Mouse (Mus musculus) stomach, postnatal 0 days (tissue): ENCODE results near the gene Arid1b. TPM values are rescaled to one million over a fixed set of nuclear protein-coding genes. Genes with fewer than 3 reads are reported as not detected.

Experiments
- ATAC-seq: fragments of 200-750 bp; cut with Nextera tagmentation; 2 replicates; pipeline ENCODE4 v1.8.0; 2017; ENCODE audit not compliant: low FRiP score, low TSS enrichment
- DNase-seq: peaks from one replicate; pipeline ENCODE4 v3.0.0-alpha.2; 2016; ENCODE audit warnings: low spot score
- H3K27ac ChIP-seq: fragments of 300-500 bp; sonication (generic); replicated peaks from 2 replicates; pipeline ENCODE4 v1.5.1; 2014; ENCODE audit warnings: mild to moderate bottlenecking, control low read depth
- H3K27me3 ChIP-seq: fragments of 300-500 bp; sonication (generic); 2 replicates; pipeline ENCODE4 v1.6.1; 2014; ENCODE audit warnings: low read length; ENCODE audit not compliant: control insufficient read depth, insufficient read depth
- H3K36me3 ChIP-seq: fragments of 300-500 bp; sonication (generic); 2 replicates; pipeline ENCODE4 v1.6.1; 2014; ENCODE audit warnings: low read length, mixed read lengths; ENCODE audit not compliant: control insufficient read depth, insufficient read depth
- H3K4me1 ChIP-seq: fragments of 300-500 bp; sonication (generic); replicated peaks from 2 replicates; pipeline ENCODE4 v1.6.1; 2014; ENCODE audit warnings: antibody characterized with exemption; ENCODE audit not compliant: control insufficient read depth, insufficient read depth
- H3K4me2 ChIP-seq: fragments of 300-500 bp; sonication (generic); replicated peaks from 2 replicates; pipeline ENCODE4 v1.6.1; 2014; ENCODE audit warnings: low read depth, mild to moderate bottlenecking, control low read depth, moderate library complexity
- H3K4me3 ChIP-seq: fragments of 300-500 bp; sonication (generic); 2 replicates; pipeline ENCODE4 v1.5.1; 2014; ENCODE audit warnings: low read depth, low read length, control low read depth
- H3K9ac ChIP-seq: fragments of 300-500 bp; sonication (generic); 2 replicates; pipeline ENCODE4 v1.6.1; 2014; ENCODE audit warnings: mild to moderate bottlenecking, low read length, control low read depth, mixed read lengths
- H3K9me3 ChIP-seq: fragments of 300-500 bp; sonication (generic); 2 replicates; pipeline ENCODE4 v1.6.1; 2016; ENCODE audit warnings: low read length; ENCODE audit not compliant: control insufficient read depth
- CTCF ChIP-seq: IDR thresholded peaks from 2 replicates; pipeline ENCODE4 v1.5.1; 2016; ENCODE audit warnings: antibody characterized with exemption, low read depth, mild to moderate bottlenecking, moderate library complexity
- EP300 ChIP-seq: optimal IDR thresholded peaks from 2 replicates; pipeline ENCODE3; 2016; ENCODE audit warnings: antibody characterized with exemption
- WGBS: fragments of 180-500 bp; shearing (Covaris S2); extraction: QIAGEN DNeasy Blood & Tissue Kit; methylation state at CpG from one replicate; pipeline ENCODE4 v1.1.7; 2014; 5-methylcytosine and 5-hydroxymethylcytosine counted together
- polyA plus RNA-seq: library from polyadenylated mRNA; unstranded; fragments of >200 nt; fragmentation: Nextera tagmentation; extraction: Ambion mirVana; gene quantifications from 2 replicates; pipeline ENCODE4 v1.2.1, GENCODE M21; 2015

The Arid1b gene
- polyA plus RNA-seq, 1 experiment from 2014 or later: 5.6 TPM

- DNase-seq (no peak), ATAC-seq (no peak)
- no peak overlapping the region for H3K27ac ChIP-seq
- TF ChIP-seq EP300 (no peak), CTCF (no peak)
- H3K4me1 ChIP-seq: peaks cover 24% of the 10 kb centered on the region
- H3K36me3 ChIP-seq: no peaks in the 10 kb centered on the region
- no peak overlapping the region for H3K4me3 ChIP-seq
- H3K9ac ChIP-seq: no peak overlapping the region
- 23% methylated on average over 9 of the region's 9 CpGs for WGBS
- H3K4me2 ChIP-seq: no peak overlapping the region
- no peaks in the 10 kb centered on the region for H3K27me3 ChIP-seq
- no peaks in the 10 kb centered on the region for H3K9me3 ChIP-seq
Observed at GRCm38 (mm10) chr17:5001531-5002131, 7.5 kb downstream of the Arid1b start.

GRCm38 (mm10) chr17:5002937-5003508 lies 8.9 kb downstream of the Arid1b start:
- H3K36me3 ChIP-seq: no peaks in the 10 kb centered on the region
- no peaks in the 10 kb centered on the region for H3K27me3 ChIP-seq
- no peak for DNase-seq
- no peak overlapping the region for H3K9ac ChIP-seq
- no peak for ATAC-seq
- H3K27ac ChIP-seq: no peak overlapping the region
- H3K4me2 ChIP-seq: no peak overlapping the region
- no peak overlapping the region for H3K4me3 ChIP-seq
- peaks cover 26% of the 10 kb centered on the region for H3K4me1 ChIP-seq
- no peaks in the 10 kb centered on the region for H3K9me3 ChIP-seq
- WGBS: 49% methylated on average over 10 of the region's 10 CpGs
- TF ChIP-seq EP300: no peak
- no peak for TF ChIP-seq CTCF

GRCm38 (mm10) chr17:5004266-5004665 lies 10.1 kb downstream of the Arid1b start:
- no peak for TF ChIP-seq EP300
- no peak for TF ChIP-seq CTCF
- Histone ChIP-seq H3K9me3 (no peaks in the 10 kb centered on the region), H3K36me3 (no peaks in the 10 kb centered on the region), H3K4me3 (no peak overlapping the region), H3K9ac (0 out of 2 replicates have a peak overlapping the region, but pooled peaks have one; percentile 18), H3K4me1 (peaks cover 28% of the 10 kb centered on the region), H3K27ac (0 out of 2 replicates have a peak overlapping the region, but pooled peaks have one; percentile 24), H3K4me2 (no peak overlapping the region), H3K27me3 (no peaks in the 10 kb centered on the region)
- no peak for DNase-seq
- 35% methylated on average over 8 of the region's 8 CpGs for WGBS
- ATAC-seq: peak; percentile 36; the same call in 1 of the 2 replicates

GRCm38 (mm10) chr17:5004706-5005105 lies 10.6 kb downstream of the Arid1b start:
- peaks cover 28% of the 10 kb centered on the region for H3K4me1 ChIP-seq
- H3K27ac ChIP-seq: 0 out of 2 replicates have a peak overlapping the region, but pooled peaks have one; percentile 24
- no peak for ATAC-seq
- no peaks in the 10 kb centered on the region for H3K9me3 ChIP-seq
- 0 out of 2 replicates have a peak overlapping the region, but pooled peaks have one; percentile 18 for H3K9ac ChIP-seq
- no peaks in the 10 kb centered on the region for H3K36me3 ChIP-seq
- no peak for DNase-seq
- H3K27me3 ChIP-seq: no peaks in the 10 kb centered on the region
- H3K4me2 ChIP-seq: no peak overlapping the region; the same call in 1 of the 2 replicates
- no peak overlapping the region for H3K4me3 ChIP-seq
- WGBS: 50% methylated on average over 5 of the region's 5 CpGs
- no peak for TF ChIP-seq CTCF
- no peak for TF ChIP-seq EP300

- Histone ChIP-seq H3K27me3 (no peaks in the 10 kb centered on the region), H3K36me3 (no peaks in the 10 kb centered on the region), H3K4me1 (peaks cover 28% of the 10 kb centered on the region), H3K4me3 (no peak overlapping the region), H3K4me2 (no peak overlapping the region), H3K9ac (no peak overlapping the region), H3K27ac (no peak overlapping the region), H3K9me3 (no peaks in the 10 kb centered on the region)
- DNase-seq (no peak), ATAC-seq (no peak)
- TF ChIP-seq CTCF: no peak
- 76% methylated on average over 3 of the region's 3 CpGs for WGBS
Observed at GRCm38 (mm10) chr17:5005285-5005684, 11.2 kb downstream of the Arid1b start.

GRCm38 (mm10) chr17:5007156-5007658 lies 13.1 kb downstream of the Arid1b start:
- TF ChIP-seq CTCF (no peak), EP300 (no peak)
- Histone ChIP-seq H3K36me3 (no peaks in the 10 kb centered on the region), H3K27ac (no peak overlapping the region), H3K9me3 (no peaks in the 10 kb centered on the region), H3K9ac (no peak overlapping the region), H3K4me2 (peak overlapping the region; percentile 0), H3K4me1 (peaks cover 19% of the 10 kb centered on the region), H3K27me3 (no peaks in the 10 kb centered on the region), H3K4me3 (no peak overlapping the region)
- 22% methylated on average over 15 of the region's 15 CpGs for WGBS
- DNase-seq: peak; percentile 38
- ATAC-seq: peak; percentile 45
